Mouse (Mus musculus): ENCODE measurements around the gene Otx2. TPM values are rescaled to one million over a fixed set of nuclear protein-coding genes. Genes with fewer than 3 reads are reported as not detected.

Otx2 gene
- polyA plus RNA-seq (2014; fragmentation: Illumina TruSeq; extraction: RNeasy Lipid Tissue Mini Kit (QIAGEN cat#74804); ENCODE audit: insufficient read depth, low read depth, low replicate concordance), result not detected

DNA sequence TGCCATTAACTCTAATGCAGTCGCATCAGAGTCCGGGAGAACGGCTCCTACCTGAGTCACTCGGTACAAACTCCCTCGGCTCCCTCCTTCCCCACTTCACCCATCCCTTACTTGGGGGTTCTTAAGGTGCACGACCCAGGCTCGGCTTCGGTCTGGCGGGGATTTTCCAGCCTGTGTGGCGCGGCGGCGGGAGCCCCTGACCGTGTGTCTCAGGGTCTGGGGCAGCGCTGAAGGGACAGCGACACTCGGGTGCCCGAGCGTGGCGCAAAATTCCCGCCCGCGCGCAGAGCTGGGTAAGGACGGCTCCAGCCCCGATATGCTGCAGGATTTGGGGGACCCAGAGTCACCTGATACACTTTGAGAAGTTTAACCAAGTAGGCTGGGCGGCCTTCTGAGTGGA, at the start of gene Otx2:
TSS of gene Otx2 (minus strand) at position 279 of the 400 bp plus-strand sequence.

Other genes with a start within 250 kb of the Otx2 start
- gene Tmem260, start 227.7 kb downstream of the Otx2 start, polyA plus RNA-seq (2014; fragmentation: Illumina TruSeq; extraction: RNeasy Lipid Tissue Mini Kit (QIAGEN cat#74804); ENCODE audit: insufficient read depth, low read depth, low replicate concordance), result 5.5 TPM

Data from lung, adult 10 weeks (tissue).